ENCODE assay signal across 9 mouse cellular contexts in the genomic region with DNA sequence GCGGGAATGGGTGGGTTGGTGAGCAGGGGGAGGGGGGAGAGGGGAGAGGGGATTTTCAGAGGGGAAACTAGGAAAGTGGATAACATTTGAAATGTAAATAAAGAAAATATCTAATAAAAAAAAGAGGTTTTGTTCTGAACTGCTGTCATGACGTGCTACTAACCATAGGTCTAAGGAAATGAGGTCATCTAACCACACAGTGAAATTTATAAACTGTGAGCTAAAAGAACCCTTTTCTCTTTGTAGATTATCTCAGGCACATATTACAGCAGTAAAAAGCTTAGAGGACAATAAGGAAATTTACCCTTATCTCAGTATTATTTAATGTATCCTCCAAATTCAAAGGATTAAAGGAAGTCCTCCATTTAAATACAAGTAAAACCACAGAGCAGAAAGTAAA.
"Had no signal": no experiment of that assay in that cellular context is flagged by ENCODE, and none has a peak within 500 bp of the region (broad histone marks: within the 10 kb centered on the region; RNA-seq: fewer than 3 reads in every experiment).

No protein-coding gene starts in this region.

- ATAC-seq: midbrain, embryonic 15.5 days had no signal

- DNase-seq: kidney, adult 2 months; kidney, postnatal 14 days; left cerebral cortex, postnatal 4 days; lung, adult 2 months; right cerebral cortex, postnatal 4 days; spleen, adult 18-20 months; thymus, adult 18-20 months; thymus, postnatal 14 days had no signal
